Comparison of ENCODE assay signal across 13 mouse cellular contexts in genomic region chr13:37081506-37082241, GRCm38 (mm10). TPM values are rescaled to one million over a fixed set of nuclear protein-coding genes. Genes with fewer than 3 reads are reported as not detected.
A peak's percentile ranks its signal among the peaks of the same experiment; 100 is the strongest.
DNase-seq lines count a peak whose midpoint lies in the region; ATAC-seq and TF ChIP-seq lines count a peak whose summit lies in the region.
"Had no signal": no experiment of that assay in that cellular context is flagged by ENCODE, and none has a peak within 500 bp of the region (broad histone marks: within the 10 kb centered on the region; RNA-seq: fewer than 3 reads in every experiment).

No protein-coding gene starts in this region.

- no peak for TF ChIP-seq CTCF in layer of hippocampus, adult 2 months (conservative IDR thresholded peaks at IDR 0.05)

- no peak overlapping the region for H3K4me3 ChIP-seq in embryonic facial prominence, embryonic 12.5 days
- H3K4me3 ChIP-seq in embryonic facial prominence, embryonic 10.5 days: no peak overlapping the region
- H3K4me3 ChIP-seq in midbrain, embryonic 13.5 days (replicated peaks): no peak overlapping the region
- no peak overlapping the region for H3K4me3 ChIP-seq in midbrain, embryonic 11.5 days (ENCODE audit: low read depth, low read length)
- peak overlapping the region; percentile 34 for H3K4me3 ChIP-seq in layer of hippocampus, adult 2 months
- no peak overlapping the region for H3K4me3 ChIP-seq in neural tube, embryonic 14.5 days (ENCODE audit: low read depth, low read length)
- H3K4me3 ChIP-seq: lung, embryonic 15.5 days; myocyte had no signal

- H3K4me1 ChIP-seq in embryonic facial prominence, embryonic 12.5 days: no peaks in the 10 kb centered on the region
- H3K4me1 ChIP-seq in embryonic facial prominence, embryonic 10.5 days: no peaks in the 10 kb centered on the region
- H3K4me1 ChIP-seq in midbrain, embryonic 13.5 days (replicated peaks): 0 out of 2 replicates have a peak, but pooled peaks cover 11% of the 10 kb centered on the region
- no peaks in the 10 kb centered on the region for H3K4me1 ChIP-seq in midbrain, embryonic 11.5 days (ENCODE audit: control insufficient read depth, insufficient read depth, low read length)
- no peaks in the 10 kb centered on the region for H3K4me1 ChIP-seq in neural tube, embryonic 14.5 days (ENCODE audit: control insufficient read depth, insufficient read depth, low read length)
- H3K4me1 ChIP-seq: lung, embryonic 15.5 days had no signal

- H3K4me2 ChIP-seq in embryonic facial prominence, embryonic 12.5 days (replicated peaks): no peak overlapping the region
- H3K4me2 ChIP-seq in midbrain, embryonic 13.5 days (replicated peaks): no peak overlapping the region
- no peak overlapping the region for H3K4me2 ChIP-seq in midbrain, embryonic 11.5 days
- 0 out of 2 replicates have a peak overlapping the region, but pooled peaks have one; percentile 12 for H3K4me2 ChIP-seq in neural tube, embryonic 14.5 days (ENCODE audit: low read depth, low read length)
- H3K4me2 ChIP-seq: lung, embryonic 15.5 days had no signal

- no peaks in the 10 kb centered on the region for H3K27me3 ChIP-seq in embryonic facial prominence, embryonic 12.5 days
- no peaks in the 10 kb centered on the region for H3K27me3 ChIP-seq in embryonic facial prominence, embryonic 10.5 days (replicated peaks; ENCODE audit: low read depth, poor library complexity, severe bottlenecking)
- no peaks in the 10 kb centered on the region for H3K27me3 ChIP-seq in midbrain, embryonic 13.5 days
- H3K27me3 ChIP-seq in midbrain, embryonic 11.5 days (ENCODE audit: control insufficient read depth, insufficient read depth, low read length): no peaks in the 10 kb centered on the region
- no peaks in the 10 kb centered on the region for H3K27me3 ChIP-seq in neural tube, embryonic 14.5 days (ENCODE audit: control insufficient read depth, insufficient read depth, low read length)
- H3K27me3 ChIP-seq: lung, embryonic 15.5 days had no signal

- DNase-seq in embryonic facial prominence, embryonic 10.5 days (ENCODE audit: low spot score): no peak
- no peak for DNase-seq in midbrain, embryonic 11.5 days (ENCODE audit: low spot score, missing footprints)
- peak in 1 of 2 experiments; percentile 21 for DNase-seq in layer of hippocampus, adult 2 months (ENCODE audit: low spot score in 2 of 2)
- no peak for DNase-seq in adrenal gland, postnatal 36 days
- DNase-seq in thymus, postnatal 0 days (ENCODE audit: low spot score): no peak
- DNase-seq: adrenal gland, adult 8-10 months; kidney, adult 18-20 months; retina, postnatal 1 day had no signal

- ATAC-seq in embryonic facial prominence, embryonic 12.5 days (ENCODE audit: insufficient number of reproducible peaks, insufficient read depth, low FRiP score, low TSS enrichment): 0 out of 2 replicates have a peak, but pooled peaks have one; percentile 28
- peak; percentile 60 for ATAC-seq in midbrain, embryonic 13.5 days
- no peak for ATAC-seq in midbrain, embryonic 11.5 days (ENCODE audit: low FRiP score)
- peak; percentile 70; the same call in 1 of the 2 replicates for ATAC-seq in neural tube, embryonic 14.5 days (ENCODE audit: low read depth)

- 51% methylated on average over 13 of the region's 13 CpGs for WGBS in embryonic facial prominence, embryonic 12.5 days
- WGBS in embryonic facial prominence, embryonic 10.5 days: 68% methylated on average over 13 of the region's 13 CpGs
- WGBS in midbrain, embryonic 13.5 days: 43% methylated on average over 13 of the region's 13 CpGs
- WGBS in midbrain, embryonic 11.5 days: 57% methylated on average over 13 of the region's 13 CpGs
- 48% methylated on average over 13 of the region's 13 CpGs for WGBS in neural tube, embryonic 14.5 days

- no peaks in the 10 kb centered on the region for H3K9me3 ChIP-seq in embryonic facial prominence, embryonic 12.5 days
- H3K9me3 ChIP-seq in embryonic facial prominence, embryonic 10.5 days: no peaks in the 10 kb centered on the region
- H3K9me3 ChIP-seq in midbrain, embryonic 13.5 days: no peaks in the 10 kb centered on the region
- H3K9me3 ChIP-seq in midbrain, embryonic 11.5 days (ENCODE audit: control insufficient read depth, low read length): no peaks in the 10 kb centered on the region
- no peaks in the 10 kb centered on the region for H3K9me3 ChIP-seq in neural tube, embryonic 14.5 days (ENCODE audit: control insufficient read depth, low read length)
- H3K9me3 ChIP-seq: lung, embryonic 15.5 days had no signal

- H3K9ac ChIP-seq in embryonic facial prominence, embryonic 12.5 days: no peak overlapping the region
- H3K9ac ChIP-seq in midbrain, embryonic 13.5 days (replicated peaks): no peak overlapping the region
- H3K9ac ChIP-seq in midbrain, embryonic 11.5 days (ENCODE audit: low read length): no peak overlapping the region
- no peak overlapping the region for H3K9ac ChIP-seq in neural tube, embryonic 14.5 days (replicated peaks; ENCODE audit: low read depth, low read length)
- H3K9ac ChIP-seq: lung, embryonic 15.5 days had no signal

- H3K36me3 ChIP-seq in embryonic facial prominence, embryonic 12.5 days: no peaks in the 10 kb centered on the region
- H3K36me3 ChIP-seq in embryonic facial prominence, embryonic 10.5 days (replicated peaks): no peaks in the 10 kb centered on the region
- H3K36me3 ChIP-seq in midbrain, embryonic 13.5 days: no peaks in the 10 kb centered on the region
- H3K36me3 ChIP-seq in midbrain, embryonic 11.5 days (ENCODE audit: control insufficient read depth, insufficient read depth, low read length): no peaks in the 10 kb centered on the region
- no peaks in the 10 kb centered on the region for H3K36me3 ChIP-seq in neural tube, embryonic 14.5 days (ENCODE audit: control insufficient read depth, insufficient read depth, low read length)
- H3K36me3 ChIP-seq: lung, embryonic 15.5 days had no signal

- no peak overlapping the region for H3K27ac ChIP-seq in embryonic facial prominence, embryonic 12.5 days
- no peak overlapping the region for H3K27ac ChIP-seq in embryonic facial prominence, embryonic 10.5 days (replicated peaks)
- no peak overlapping the region for H3K27ac ChIP-seq in midbrain, embryonic 13.5 days
- no peak overlapping the region for H3K27ac ChIP-seq in midbrain, embryonic 11.5 days (ENCODE audit: low read depth, low read length)
- H3K27ac ChIP-seq in layer of hippocampus, adult 2 months: peak overlapping the region; percentile 24; the same call in 1 of the 2 replicates
- H3K27ac ChIP-seq in neural tube, embryonic 14.5 days (ENCODE audit: low read depth, low read length): no peak overlapping the region
- H3K27ac ChIP-seq: lung, embryonic 15.5 days had no signal

RNA-seq across cellular contexts. Expression of gene F13a1, which starts 31.6 kb away (rescaled TPM):
- polyA plus RNA-seq in embryonic facial prominence, embryonic 12.5 days (2016; fragmentation: Nextera tagmentation; extraction: Ambion mirVana): 6.7 and 7.3 TPM in 2 replicates
- 3.8 and 5.4 TPM in 2 replicates for polyA plus RNA-seq in embryonic facial prominence, embryonic 10.5 days (2016; fragmentation: Nextera tagmentation; extraction: Ambion mirVana)
- polyA plus RNA-seq in midbrain, embryonic 13.5 days (2015; fragmentation: Nextera tagmentation; extraction: Ambion mirVana): 11.4 and 12.6 TPM in 2 replicates
- 13.5 and 15.7 TPM in 2 replicates for polyA plus RNA-seq in midbrain, embryonic 11.5 days (2014; fragmentation: Nextera tagmentation; extraction: Ambion mirVana)
- 1 to 10 TPM; 1.9 to 2.9 TPM for total RNA-seq in layer of hippocampus, adult 2 months (2021)
- 0.64 and 11.9 TPM in 2 replicates for polyA plus RNA-seq in neural tube, embryonic 14.5 days (2014; fragmentation: Nextera tagmentation; extraction: Ambion mirVana)
- total RNA-seq in adrenal gland, postnatal 36 days (2021): 10 to 100 TPM in 1 of 2 experiments, 1 to 10 TPM in 1; 9.6 to 17.7 TPM
- 25.3 and 32.3 TPM in 2 replicates for polyA plus RNA-seq in thymus, postnatal 0 days (2015; fragmentation: Nextera tagmentation; extraction: Ambion mirVana)
